Mouse (Mus musculus): ENCODE results near the gene Mmp19. TPM values are rescaled to one million over a fixed set of nuclear protein-coding genes. Genes with fewer than 3 reads are reported as not detected.
"Not testable (repeated sequence)": the region's sequence is repeated elsewhere in the genome, so short reads cannot be mapped to it uniquely, and the experiment has no call there.

The Mmp19 gene
- polyA plus RNA-seq, 1 experiment from 2014 or later, result 0.30 TPM

- no peaks in the 10 kb centered on the region for H3K9me3 ChIP-seq (replicated peaks)
- peak within 1 kb of the TSS; percentile 93 for H3K27ac ChIP-seq
- peak within 1 kb of the TSS; percentile 79 for H3K4me3 ChIP-seq
- peaks cover 58% of the 10 kb centered on the region for H3K36me3 ChIP-seq
- no peaks in the 10 kb centered on the region for H3K27me3 ChIP-seq (ENCODE audit: low read depth, poor library complexity, severe bottlenecking)
- H3K4me1 ChIP-seq, result peaks cover 55% of the 10 kb centered on the region
- peak; percentile 83 for DNase-seq (ENCODE audit: low spot score)
- 0% methylated on average over 27 of the region's 28 CpGs for WGBS
These were observed 13.8 kb downstream of the Mmp19 start, which contains the start of gene Tmem198b for GRCm38 (mm10) chr10:128804271-128805091. Tmem198b (minus strand) TSS chr10:128804370.

DNA sequence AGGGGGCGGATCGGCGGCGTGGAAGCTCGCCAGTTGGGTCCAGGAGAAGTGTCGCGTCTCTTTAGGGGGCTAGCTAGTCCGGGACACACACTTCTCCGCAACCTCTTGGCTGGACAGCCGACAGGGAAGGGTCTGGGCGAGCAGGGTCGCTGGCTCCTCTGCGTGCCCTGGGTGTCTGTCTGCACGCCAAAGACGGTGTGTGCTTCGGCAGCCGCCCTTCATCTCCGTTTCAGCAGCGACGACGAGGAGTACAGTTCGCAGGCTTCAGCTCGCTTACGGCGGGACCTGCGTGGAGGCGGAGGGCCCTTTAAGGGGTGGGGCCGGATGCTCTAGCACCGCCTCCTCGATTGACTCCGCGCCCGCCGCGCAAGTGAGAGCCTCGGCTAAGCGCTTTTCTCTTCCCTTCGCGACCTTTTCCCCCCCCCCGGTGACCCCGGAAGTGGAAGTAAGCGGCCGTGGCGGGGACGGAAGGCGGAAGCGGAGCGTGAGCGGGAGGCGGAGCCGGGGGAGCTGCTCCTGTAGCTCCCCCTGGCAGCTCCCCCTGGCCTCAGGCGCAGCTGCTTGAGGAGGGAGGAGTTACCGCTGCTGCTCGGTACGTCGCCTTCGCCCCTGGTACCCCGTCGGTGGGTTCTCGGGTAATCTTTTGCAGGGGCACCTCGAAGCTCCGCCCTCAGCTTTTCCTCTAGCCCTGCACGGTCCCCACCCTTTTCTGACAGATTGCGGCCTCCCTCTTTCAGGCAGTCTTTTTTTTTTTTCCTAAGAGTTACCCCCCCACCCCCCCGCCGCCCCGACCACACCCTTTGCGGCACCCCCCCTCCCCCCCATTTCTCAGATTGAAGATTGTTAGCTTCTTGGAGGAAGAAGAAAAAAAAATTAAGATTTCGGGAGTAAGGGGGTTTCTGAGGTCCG lies 14.6 kb downstream of the Mmp19 start:
- peak overlapping the region; percentile 93 for H3K27ac ChIP-seq
- peaks cover 55% of the 10 kb centered on the region for H3K4me1 ChIP-seq
- WGBS, result under 1% methylated on average over 67 of the region's 70 CpGs
- peak; percentile 99 for DNase-seq (ENCODE audit: low spot score)
- H3K36me3 ChIP-seq, result peaks cover 58% of the 10 kb centered on the region
- H3K27me3 ChIP-seq (ENCODE audit: low read depth, poor library complexity, severe bottlenecking), result no peaks in the 10 kb centered on the region
- peak overlapping the region; percentile 79 for H3K4me3 ChIP-seq
- no peaks in the 10 kb centered on the region for H3K9me3 ChIP-seq (replicated peaks)

GRCm38 (mm10) chr10:128806086-128806485 lies 15.4 kb downstream of the Mmp19 start:
- DNase-seq (ENCODE audit: low spot score), result no peak
- Histone ChIP-seq H3K27me3 (ENCODE audit: low read depth, poor library complexity, severe bottlenecking) (no peaks in the 10 kb centered on the region), H3K9me3 (replicated peaks) (no peaks in the 10 kb centered on the region), H3K36me3 (peaks cover 52% of the 10 kb centered on the region), H3K4me3 (peak overlapping the region; percentile 79), H3K4me1 (peaks cover 55% of the 10 kb centered on the region), H3K27ac (peak overlapping the region; percentile 93)
- 67% methylated on average over 6 of the region's 6 CpGs for WGBS

DNA sequence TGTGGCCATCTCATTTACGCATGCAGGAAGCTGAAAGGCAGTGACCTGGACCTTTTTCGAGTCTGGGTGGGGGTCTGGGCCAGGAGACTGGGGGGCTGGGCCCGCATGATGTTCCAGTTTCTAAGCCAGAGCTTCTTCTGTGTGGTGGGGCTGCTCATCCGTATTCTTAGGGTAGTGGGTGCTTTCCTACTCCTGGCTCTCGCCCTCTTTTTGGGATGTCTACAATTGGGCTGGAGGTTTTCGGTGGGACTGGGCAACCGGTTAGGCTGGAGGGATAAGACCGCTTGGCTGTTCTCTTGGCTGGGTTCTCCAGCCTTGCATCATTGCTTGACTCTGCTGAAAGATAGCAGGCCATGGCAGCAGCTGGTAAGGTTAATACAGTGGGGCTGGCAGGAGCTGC lies 16.3 kb downstream of the Mmp19 start:
- no peak for DNase-seq (ENCODE audit: low spot score)
- Histone ChIP-seq H3K27ac (0 out of 2 replicates have a peak overlapping the region, but pooled peaks have one; percentile 37), H3K4me3 (peak overlapping the region; percentile 79), H3K4me1 (peaks cover 53% of the 10 kb centered on the region), H3K27me3 (ENCODE audit: low read depth, poor library complexity, severe bottlenecking) (no peaks in the 10 kb centered on the region), H3K9me3 (replicated peaks) (no peaks in the 10 kb centered on the region), H3K36me3 (peaks cover 43% of the 10 kb centered on the region)
- 93% methylated on average over 8 of the region's 8 CpGs for WGBS

DNA sequence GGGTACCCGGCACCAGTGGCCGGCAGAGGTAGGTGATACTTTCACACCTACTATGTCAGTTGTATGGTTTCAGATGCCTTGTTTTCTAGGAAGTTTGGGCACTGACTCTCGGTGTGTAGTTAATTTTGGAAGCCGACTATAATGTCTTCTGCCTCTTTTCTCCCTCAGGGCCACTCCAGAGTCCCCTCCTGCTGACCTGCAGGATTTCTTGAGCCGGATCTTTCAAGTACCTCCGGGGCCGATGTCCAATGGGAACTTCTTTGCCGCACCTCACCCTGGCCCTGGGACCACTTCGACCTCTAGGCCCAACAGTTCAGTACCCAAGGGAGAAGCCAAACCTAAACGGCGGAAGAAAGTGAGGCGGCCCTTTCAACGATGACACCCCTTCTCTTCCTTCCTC lies 26.3 kb downstream of the Mmp19 start, which contains the start of gene Sarnp:
Gene Sarnp (plus strand): TSS at position 301 of the 400 bp plus-strand sequence.
- peaks cover 78% of the 10 kb centered on the region for H3K36me3 ChIP-seq
- no peaks in the 10 kb centered on the region for H3K27me3 ChIP-seq (ENCODE audit: low read depth, poor library complexity, severe bottlenecking)
- H3K4me1 ChIP-seq, result peaks cover 5% of the 10 kb centered on the region; the same call in 1 of the 2 replicates
- no peak within 1 kb of the TSS for H3K4me3 ChIP-seq
- 91% methylated on average over 13 of the region's 13 CpGs for WGBS
- H3K27ac ChIP-seq, result no peak within 1 kb of the TSS
- no peak for DNase-seq (ENCODE audit: low spot score)
- H3K9me3 ChIP-seq (replicated peaks), result no peaks in the 10 kb centered on the region

- Histone ChIP-seq H3K9me3 (replicated peaks) (no peaks in the 10 kb centered on the region), H3K4me3 (no peak overlapping the region), H3K27me3 (ENCODE audit: low read depth, poor library complexity, severe bottlenecking) (no peaks in the 10 kb centered on the region), H3K27ac (no peak overlapping the region), H3K36me3 (peaks cover 63% of the 10 kb centered on the region), H3K4me1 (peaks cover 13% of the 10 kb centered on the region)
- 90% methylated on average over 4 of the region's 4 CpGs for WGBS
- DNase-seq (ENCODE audit: low spot score), result no peak
These were observed 29.5 kb downstream of the Mmp19 start for GRCm38 (mm10) chr10:128820217-128820616.

DNA sequence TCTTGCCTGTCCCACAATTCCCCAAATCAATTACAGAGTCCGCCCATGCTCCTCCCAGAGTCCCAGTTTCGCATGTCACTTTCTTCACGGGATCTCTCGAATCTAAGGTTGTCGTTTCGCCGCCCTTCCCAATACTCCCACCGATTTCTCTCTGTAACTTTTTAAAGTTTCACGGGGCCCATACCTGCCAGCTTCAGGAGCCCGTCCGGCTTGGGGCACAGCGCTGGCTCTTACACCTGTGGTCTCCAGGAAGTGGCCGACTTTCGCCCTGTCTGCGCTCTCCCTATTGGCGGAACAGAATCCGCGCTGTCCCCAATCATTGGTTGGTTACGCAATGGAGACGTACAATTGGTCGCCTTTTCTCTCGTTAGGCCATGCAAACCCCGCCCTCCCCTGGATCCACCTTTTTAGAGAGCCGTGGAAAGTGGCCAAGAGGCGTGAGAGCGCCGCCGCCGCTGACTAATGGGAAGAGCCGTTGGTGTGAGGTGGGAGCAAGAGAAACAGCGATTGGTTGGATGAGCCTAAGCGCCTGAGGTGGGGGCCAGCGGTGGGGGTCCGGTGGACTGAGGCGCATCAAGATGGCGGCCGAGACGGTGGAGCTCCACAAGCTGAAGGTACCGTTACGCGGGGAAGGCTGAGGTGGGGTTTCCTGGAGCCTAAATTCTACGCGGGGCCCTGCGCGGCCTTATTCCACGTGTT lies 30.8 kb downstream of the Mmp19 start, which contains the start of gene Ormdl2:
Gene Ormdl2 (minus strand): TSS at position 288 of the 699 bp plus-strand sequence.
- no peaks in the 10 kb centered on the region for H3K27me3 ChIP-seq (ENCODE audit: low read depth, poor library complexity, severe bottlenecking)
- H3K4me3 ChIP-seq, result peak within 1 kb of the TSS; percentile 84
- no peaks in the 10 kb centered on the region for H3K9me3 ChIP-seq (replicated peaks)
- peak within 1 kb of the TSS; percentile 90 for H3K27ac ChIP-seq
- peak; percentile 100 for DNase-seq (ENCODE audit: low spot score)
- peaks cover 63% of the 10 kb centered on the region for H3K36me3 ChIP-seq
- peaks cover 13% of the 10 kb centered on the region for H3K4me1 ChIP-seq
- under 1% methylated on average over 46 of the region's 46 CpGs for WGBS

GRCm38 (mm10) chr10:128822135-128822534 lies 31.4 kb downstream of the Mmp19 start:
- DNase-seq (ENCODE audit: low spot score), result no peak
- H3K36me3 ChIP-seq, result peaks cover 63% of the 10 kb centered on the region
- 5% methylated on average over 13 of the region's 13 CpGs for WGBS
- peak overlapping the region; percentile 84 for H3K4me3 ChIP-seq
- peak overlapping the region; percentile 90 for H3K27ac ChIP-seq
- no peaks in the 10 kb centered on the region for H3K27me3 ChIP-seq (ENCODE audit: low read depth, poor library complexity, severe bottlenecking)
- H3K9me3 ChIP-seq (replicated peaks), result no peaks in the 10 kb centered on the region
- peaks cover 13% of the 10 kb centered on the region for H3K4me1 ChIP-seq

DNA sequence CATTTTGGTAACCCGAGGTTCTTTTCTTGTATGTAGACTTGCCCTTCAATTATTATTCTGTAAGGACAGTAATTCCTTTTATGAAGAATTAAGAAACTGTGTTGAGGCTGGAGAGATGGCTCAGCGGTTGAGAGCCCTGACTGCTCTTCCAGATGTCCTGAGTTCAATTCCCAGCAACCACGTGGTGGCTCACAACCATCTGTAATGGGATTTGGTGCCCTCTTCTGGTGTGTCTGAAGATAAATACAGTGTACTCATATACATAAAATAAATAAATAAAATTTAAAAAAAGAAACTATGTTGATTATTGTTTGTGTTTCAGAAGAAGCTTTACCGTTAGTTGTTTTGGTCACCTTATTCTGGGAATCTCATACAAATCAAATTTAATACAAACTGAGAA lies 32.4 kb downstream of the Mmp19 start:
- not testable (repeated sequence) for DNase-seq (ENCODE audit: low spot score); H3K27ac ChIP-seq; H3K9me3 ChIP-seq (replicated peaks); H3K27me3 ChIP-seq (ENCODE audit: low read depth, poor library complexity, severe bottlenecking)
- H3K4me3 ChIP-seq, result peak overlapping the region; percentile 84
- 77% methylated on average over 4 of the region's 4 CpGs for WGBS
- peaks cover 63% of the 10 kb centered on the region for H3K36me3 ChIP-seq
- peaks cover 13% of the 10 kb centered on the region for H3K4me1 ChIP-seq

DNA sequence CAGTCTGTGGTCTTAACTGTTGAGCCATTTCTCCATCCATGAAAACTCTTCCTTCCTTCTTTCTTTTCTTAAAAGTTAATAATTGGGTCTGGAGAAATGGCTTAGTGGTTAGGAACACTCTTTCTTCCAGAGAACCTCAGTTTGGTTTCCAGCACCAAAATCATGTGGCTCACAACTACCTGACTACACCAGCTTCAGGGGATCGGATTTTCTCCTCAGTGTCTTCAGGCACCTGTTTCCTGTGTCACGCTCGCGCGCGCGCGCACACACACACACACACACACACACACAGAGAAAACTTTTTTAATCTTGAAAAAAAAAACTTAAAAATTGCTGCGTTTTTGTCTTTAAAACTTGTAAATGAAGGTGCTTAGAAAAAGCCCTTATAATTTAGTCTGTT lies 33.1 kb downstream of the Mmp19 start:
- H3K27me3 ChIP-seq (ENCODE audit: low read depth, poor library complexity, severe bottlenecking), result no peaks in the 10 kb centered on the region
- no peak overlapping the region for H3K4me3 ChIP-seq
- WGBS, result 95% methylated on average over 9 of the region's 9 CpGs
- no peaks in the 10 kb centered on the region for H3K9me3 ChIP-seq (replicated peaks)
- H3K27ac ChIP-seq, result no peak overlapping the region
- peaks cover 13% of the 10 kb centered on the region for H3K4me1 ChIP-seq
- no peak for DNase-seq (ENCODE audit: low spot score)
- H3K36me3 ChIP-seq, result peaks cover 62% of the 10 kb centered on the region

DNA sequence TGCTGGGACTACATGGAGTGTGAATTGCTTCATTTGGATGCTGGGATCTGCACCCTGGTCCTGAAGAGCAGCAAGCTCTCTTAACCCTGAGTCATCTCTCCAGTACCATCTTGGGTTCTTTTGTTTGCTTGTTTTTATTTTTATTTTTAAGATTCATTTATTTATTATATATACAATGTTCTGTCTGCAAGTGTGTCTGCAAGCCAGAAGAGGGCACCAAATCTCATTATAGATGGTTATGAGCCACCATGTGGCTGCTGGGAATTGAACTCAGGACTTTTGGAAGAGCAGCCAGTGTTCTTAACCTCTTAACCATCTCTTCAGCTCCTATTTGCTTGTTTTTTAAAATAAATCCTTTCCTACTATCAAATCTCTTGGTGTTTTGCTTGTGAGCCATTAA lies 46.7 kb downstream of the Mmp19 start:
- Histone ChIP-seq H3K4me3 (no peak overlapping the region), H3K36me3 (peaks cover 100% of the 10 kb centered on the region), H3K9me3 (replicated peaks) (no peaks in the 10 kb centered on the region), H3K27me3 (ENCODE audit: low read depth, poor library complexity, severe bottlenecking) (no peaks in the 10 kb centered on the region), H3K27ac (no peak overlapping the region), H3K4me1 (no peaks in the 10 kb centered on the region)
- DNase-seq (ENCODE audit: low spot score), result no peak

GRCm38 (mm10) chr10:128839434-128839833 lies 48.7 kb downstream of the Mmp19 start:
- H3K9me3 ChIP-seq (replicated peaks), result no peaks in the 10 kb centered on the region
- H3K27ac ChIP-seq, result no peak overlapping the region
- no peak for DNase-seq (ENCODE audit: low spot score)
- H3K4me1 ChIP-seq, result no peaks in the 10 kb centered on the region
- no peak overlapping the region for H3K4me3 ChIP-seq
- H3K27me3 ChIP-seq (ENCODE audit: low read depth, poor library complexity, severe bottlenecking), result no peaks in the 10 kb centered on the region
- H3K36me3 ChIP-seq, result peaks cover 97% of the 10 kb centered on the region
